Mouse (Mus musculus) forebrain, embryonic 14.5 days (tissue): ENCODE results near the gene Fam117a. TPM values are rescaled to one million over a fixed set of nuclear protein-coding genes. Genes with fewer than 3 reads are reported as not detected.
A peak's percentile ranks its signal among the peaks of the same experiment; 100 is the strongest.

Source experiments
- ATAC-seq: fragments of 200-750 bp; cut with Nextera tagmentation; 2 replicates; pipeline ENCODE4 v1.8.0; 2017; ENCODE audit warnings: mild to moderate bottlenecking, moderate library complexity
- DNase-seq: peaks from one replicate; pipeline ENCODE4 v3.0.0-alpha.2; 2015; ENCODE audit warnings: low spot score
- H3K27ac ChIP-seq: fragments of 300-500 bp; sonication (generic); 2 replicates; pipeline ENCODE4 v1.5.1; 2014; ENCODE audit warnings: low read depth, mild to moderate bottlenecking, control low read depth, low read length, moderate library complexity
- H3K27me3 ChIP-seq: fragments of 300-500 bp; sonication (generic); replicated peaks from 2 replicates; pipeline ENCODE4 v1.6.1; 2014; ENCODE audit warnings: low read length, control low read depth, mixed read lengths; ENCODE audit not compliant: control insufficient read depth, insufficient read depth
- H3K36me3 ChIP-seq: fragments of 300-500 bp; sonication (generic); 2 replicates; pipeline ENCODE4 v1.6.1; 2014; ENCODE audit warnings: low read length, control low read depth; ENCODE audit not compliant: control insufficient read depth, insufficient read depth
- H3K4me1 ChIP-seq: fragments of 300-500 bp; sonication (generic); 2 replicates; pipeline ENCODE4 v1.6.1; 2014; ENCODE audit warnings: antibody characterized with exemption, low read length, control low read depth; ENCODE audit not compliant: control insufficient read depth, insufficient read depth
- H3K4me2 ChIP-seq: fragments of 300-500 bp; sonication (generic); 2 replicates; pipeline ENCODE4 v1.6.1; 2014; ENCODE audit warnings: mild to moderate bottlenecking, control low read depth, low read length
- H3K4me3 ChIP-seq: fragments of 300-500 bp; sonication (generic); 2 replicates; pipeline ENCODE4 v1.5.1; 2014; ENCODE audit warnings: low read depth, low read length, control low read depth
- H3K9ac ChIP-seq: fragments of 300-500 bp; sonication (generic); 2 replicates; pipeline ENCODE4 v1.6.1; 2014; ENCODE audit warnings: mild to moderate bottlenecking, low read length, control low read depth, moderate library complexity
- H3K9me3 ChIP-seq: fragments of 300-500 bp; sonication (generic); replicated peaks from 2 replicates; pipeline ENCODE4 v1.6.1; 2016; ENCODE audit warnings: low read length, control low read depth, mixed read lengths; ENCODE audit not compliant: control insufficient read depth
- WGBS: fragments of 180-500 bp; shearing (Covaris S2); extraction: QIAGEN DNeasy Blood & Tissue Kit; methylation state at CpG from one replicate; pipeline ENCODE4 v1.1.7; 2014; 5-methylcytosine and 5-hydroxymethylcytosine counted together
- polyA plus RNA-seq: library from polyadenylated mRNA; unstranded; fragments of >200 nt; fragmentation: Nextera tagmentation; extraction: Ambion mirVana; gene quantifications from 2 replicates; pipeline ENCODE4 v1.2.1, GENCODE M21; 2014

The Fam117a gene
- polyA plus RNA-seq, 1 experiment from 2014 or later = 3.3 TPM

DNA sequence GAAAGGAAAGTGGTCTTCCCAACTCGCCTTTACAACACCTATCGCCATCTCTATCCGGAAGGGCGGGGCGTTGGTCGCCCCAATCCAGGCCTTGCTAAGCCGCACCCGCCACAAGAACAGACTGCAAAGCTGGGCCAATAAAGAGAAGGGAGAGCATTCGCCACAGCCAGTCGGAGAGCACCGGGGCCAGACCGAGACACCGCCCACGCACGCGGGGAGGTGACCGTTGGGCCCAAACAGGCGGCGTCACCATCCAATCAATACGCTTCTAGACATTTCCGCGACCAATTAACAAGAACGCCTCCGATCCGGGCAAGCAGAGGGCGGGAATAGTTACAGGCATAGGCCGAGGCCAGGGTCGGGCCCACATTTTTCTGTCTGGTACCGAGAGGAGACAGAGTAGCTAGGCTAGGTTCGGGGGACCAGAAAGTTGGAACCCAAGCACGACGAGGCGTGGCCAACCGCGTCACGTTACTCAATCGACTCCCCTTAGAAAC, 27.3 kb upstream of the Fam117a start:
- H3K36me3 ChIP-seq = peaks cover 16% of the 10 kb centered on the region
- H3K27me3 ChIP-seq = no peaks in the 10 kb centered on the region
- H3K9me3 ChIP-seq = no peaks in the 10 kb centered on the region
- H3K27ac ChIP-seq = peak overlapping the region; percentile 92
- peak overlapping the region; percentile 92 for H3K9ac ChIP-seq
- under 1% methylated on average over 37 of the region's 37 CpGs for WGBS
- ATAC-seq (peak; percentile 94), DNase-seq (peak; percentile 99)
- H3K4me1 ChIP-seq = peaks cover 14% of the 10 kb centered on the region
- peak overlapping the region; percentile 70 for H3K4me2 ChIP-seq
- H3K4me3 ChIP-seq = peak overlapping the region; percentile 89

DNA sequence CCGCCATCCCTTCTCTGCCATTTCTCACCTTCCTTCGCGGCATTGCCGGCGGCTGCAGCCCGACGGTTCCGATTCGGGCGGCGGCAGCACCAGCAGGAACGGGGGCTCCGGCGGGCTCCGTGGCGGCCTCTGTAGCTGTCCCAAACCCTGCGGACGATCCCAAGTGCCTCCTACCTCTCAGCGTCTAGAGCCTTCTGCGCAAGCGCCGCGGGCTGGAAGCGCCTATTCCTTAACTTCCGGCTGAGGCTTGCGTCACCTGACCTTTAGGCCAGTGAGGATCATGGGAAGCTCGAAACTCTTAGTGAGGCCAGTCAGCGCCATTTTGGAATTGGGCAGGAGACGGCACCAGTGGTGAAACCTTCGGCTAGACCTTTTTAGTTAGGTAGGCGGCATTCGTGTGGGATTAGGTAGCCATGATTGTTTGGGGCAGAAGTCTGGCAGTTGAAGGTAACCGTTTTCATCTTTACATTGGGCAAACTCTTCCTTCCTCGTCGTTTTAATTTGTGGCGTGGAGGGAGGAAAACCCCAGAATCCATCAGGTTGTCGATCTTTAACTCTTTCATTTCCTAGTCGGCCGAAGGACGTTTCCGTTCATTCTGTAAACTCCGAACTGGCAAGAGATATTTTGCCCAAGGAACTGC, 26.7 kb upstream of the Fam117a start, which contains the start of gene Kat7:
Gene Kat7 (minus strand): TSS at position 240 of the 641 bp plus-strand sequence.
- Histone ChIP-seq H3K9ac (peak within 1 kb of the TSS; percentile 92), H3K27me3 (no peaks in the 10 kb centered on the region), H3K4me1 (peaks cover 14% of the 10 kb centered on the region), H3K4me2 (peak within 1 kb of the TSS; percentile 70), H3K9me3 (no peaks in the 10 kb centered on the region), H3K36me3 (peaks cover 12% of the 10 kb centered on the region), H3K27ac (peak within 1 kb of the TSS; percentile 92), H3K4me3 (peak within 1 kb of the TSS; percentile 89)
- under 1% methylated on average over 42 of the region's 42 CpGs for WGBS
- peak; percentile 100 for DNase-seq
- ATAC-seq = peak; percentile 93

- Histone ChIP-seq H3K9ac (peak overlapping the region; percentile 68), H3K4me2 (peak overlapping the region; percentile 65), H3K36me3 (peaks cover 7% of the 10 kb centered on the region), H3K27ac (peak overlapping the region; percentile 52), H3K4me1 (peaks cover 14% of the 10 kb centered on the region), H3K9me3 (no peaks in the 10 kb centered on the region), H3K4me3 (peak overlapping the region; percentile 89), H3K27me3 (no peaks in the 10 kb centered on the region)
- WGBS = 4% methylated on average over 17 of the region's 17 CpGs
- DNase-seq = no peak
- peak; percentile 1 for ATAC-seq
These were observed 26.0 kb upstream of the Fam117a start for GRCm38 (mm10) chr11:95310648-95311424.

DNA sequence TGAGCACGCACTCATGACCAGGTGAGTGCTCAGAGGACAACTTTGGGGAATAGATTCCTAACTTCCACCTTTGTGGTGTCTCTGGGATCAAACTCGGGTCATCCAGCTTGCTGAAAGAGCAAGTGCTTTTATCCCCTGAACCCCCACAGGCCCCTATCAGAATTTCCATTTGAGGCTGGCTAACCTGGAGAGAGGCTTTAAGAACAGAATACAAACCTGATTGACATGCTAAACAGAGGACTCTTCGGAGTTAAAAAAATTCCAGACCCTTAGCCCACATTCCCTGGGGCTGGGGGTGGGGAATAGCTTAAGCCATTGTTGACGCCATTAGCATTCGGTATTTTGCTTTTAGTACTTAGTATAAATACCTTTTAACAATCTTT, 25.4 kb upstream of the Fam117a start:
- no peak overlapping the region for H3K9ac ChIP-seq
- H3K27ac ChIP-seq = no peak overlapping the region
- WGBS = 12% methylated on average over 5 of the region's 5 CpGs
- no peaks in the 10 kb centered on the region for H3K9me3 ChIP-seq
- peaks cover 14% of the 10 kb centered on the region for H3K4me1 ChIP-seq
- no peaks in the 10 kb centered on the region for H3K27me3 ChIP-seq
- H3K4me3 ChIP-seq = no peak overlapping the region
- no peak for DNase-seq
- ATAC-seq = no peak
- H3K36me3 ChIP-seq = peaks cover 2% of the 10 kb centered on the region
- H3K4me2 ChIP-seq = peak overlapping the region; percentile 65

- H3K9ac ChIP-seq = no peak overlapping the region
- H3K9me3 ChIP-seq = no peaks in the 10 kb centered on the region
- ATAC-seq (no peak), DNase-seq (no peak)
- 84% methylated on average over 7 of the region's 7 CpGs for WGBS
- H3K36me3 ChIP-seq = no peaks in the 10 kb centered on the region
- H3K4me1 ChIP-seq = peaks cover 4% of the 10 kb centered on the region
- no peak overlapping the region for H3K4me2 ChIP-seq
- H3K27me3 ChIP-seq = no peaks in the 10 kb centered on the region
- no peak overlapping the region for H3K27ac ChIP-seq
- no peak overlapping the region for H3K4me3 ChIP-seq
These were observed 21.4 kb upstream of the Fam117a start for GRCm38 (mm10) chr11:95315215-95315955.

DNA sequence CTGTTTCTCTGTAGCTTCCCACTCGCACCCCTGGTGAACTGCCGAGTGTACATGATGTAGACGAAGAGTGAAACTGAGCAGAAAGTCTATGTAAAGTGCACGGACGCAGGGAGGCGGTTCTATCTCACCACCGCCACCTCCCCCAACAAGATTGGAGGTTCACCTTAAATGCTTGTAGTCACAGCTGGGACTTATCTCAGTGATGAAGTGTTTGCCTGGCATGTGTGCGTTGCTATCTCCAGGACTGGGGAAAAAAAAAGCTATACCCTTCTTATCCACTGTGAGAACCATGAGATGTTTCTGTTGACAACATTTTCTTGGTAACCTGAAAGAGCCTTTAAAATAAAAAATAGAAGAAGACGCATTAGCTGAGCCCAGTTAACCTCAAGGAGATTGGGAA, 18.7 kb upstream of the Fam117a start:
- 92% methylated on average over 9 of the region's 9 CpGs for WGBS
- no peak for ATAC-seq

DNA sequence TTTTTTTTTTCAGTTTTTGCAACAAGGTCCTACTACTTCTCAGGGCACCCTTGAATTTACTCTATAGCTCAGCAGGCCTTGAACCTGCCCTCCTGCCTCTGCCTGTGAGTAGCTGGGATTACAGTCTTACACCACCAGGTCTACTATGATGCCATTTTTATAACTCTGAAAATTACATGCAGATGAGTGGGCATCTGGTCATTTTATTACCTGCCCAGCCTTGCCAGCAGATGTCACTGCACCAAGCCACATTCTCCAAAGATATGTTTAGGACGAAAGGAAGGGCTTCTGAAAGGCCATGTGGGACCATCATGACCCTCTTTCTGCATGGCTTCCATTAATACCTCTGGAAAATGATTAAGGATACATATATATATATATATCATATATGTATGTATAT, 17.3 kb upstream of the Fam117a start:
- Histone ChIP-seq H3K4me1 (no peaks in the 10 kb centered on the region), H3K4me2 (no peak overlapping the region), H3K4me3 (no peak overlapping the region), H3K27me3 (no peaks in the 10 kb centered on the region), H3K9ac (no peak overlapping the region), H3K9me3 (no peaks in the 10 kb centered on the region), H3K36me3 (no peaks in the 10 kb centered on the region), H3K27ac (no peak overlapping the region)
- DNase-seq = no peak
- WGBS = 62% methylated on average over 1 of the region's 1 CpGs
- no peak for ATAC-seq

More for the DNA sequence above, 18.7 kb upstream of the Fam117a start:
- Histone ChIP-seq H3K27ac (no peak overlapping the region), H3K9me3 (no peaks in the 10 kb centered on the region), H3K9ac (no peak overlapping the region), H3K4me3 (no peak overlapping the region), H3K4me1 (no peaks in the 10 kb centered on the region), H3K27me3 (no peaks in the 10 kb centered on the region), H3K36me3 (no peaks in the 10 kb centered on the region), H3K4me2 (no peak overlapping the region)
- no peak for DNase-seq

DNA sequence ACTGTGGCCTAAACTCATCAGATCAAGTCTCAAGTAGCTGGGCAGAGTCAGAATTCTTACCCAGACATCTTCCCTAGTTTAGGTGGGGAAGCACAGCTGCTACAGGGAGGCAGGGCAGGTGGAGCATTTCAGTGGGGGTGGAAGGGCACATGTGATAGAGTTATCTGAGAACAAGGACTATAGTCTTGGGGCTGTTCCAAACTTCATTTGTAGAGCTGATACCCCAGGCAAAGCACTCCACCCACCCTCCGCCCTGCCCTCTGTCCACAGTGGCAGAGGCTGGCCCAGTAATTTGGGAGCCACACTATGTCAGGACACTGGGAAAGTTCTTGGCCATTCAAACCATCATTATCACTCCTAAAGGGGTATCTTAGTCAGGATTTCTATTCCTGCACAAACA, 16.8 kb upstream of the Fam117a start:
- no peak overlapping the region for H3K4me2 ChIP-seq
- no peaks in the 10 kb centered on the region for H3K36me3 ChIP-seq
- H3K27ac ChIP-seq = no peak overlapping the region
- WGBS = 95% methylated on average over 1 of the region's 1 CpGs
- no peaks in the 10 kb centered on the region for H3K27me3 ChIP-seq
- DNase-seq (no peak), ATAC-seq (no peak)
- H3K4me3 ChIP-seq = no peak overlapping the region
- no peaks in the 10 kb centered on the region for H3K9me3 ChIP-seq
- H3K9ac ChIP-seq = no peak overlapping the region
- H3K4me1 ChIP-seq = no peaks in the 10 kb centered on the region
